ENCODE assay signal across 9 mouse cellular contexts in the genomic region with DNA sequence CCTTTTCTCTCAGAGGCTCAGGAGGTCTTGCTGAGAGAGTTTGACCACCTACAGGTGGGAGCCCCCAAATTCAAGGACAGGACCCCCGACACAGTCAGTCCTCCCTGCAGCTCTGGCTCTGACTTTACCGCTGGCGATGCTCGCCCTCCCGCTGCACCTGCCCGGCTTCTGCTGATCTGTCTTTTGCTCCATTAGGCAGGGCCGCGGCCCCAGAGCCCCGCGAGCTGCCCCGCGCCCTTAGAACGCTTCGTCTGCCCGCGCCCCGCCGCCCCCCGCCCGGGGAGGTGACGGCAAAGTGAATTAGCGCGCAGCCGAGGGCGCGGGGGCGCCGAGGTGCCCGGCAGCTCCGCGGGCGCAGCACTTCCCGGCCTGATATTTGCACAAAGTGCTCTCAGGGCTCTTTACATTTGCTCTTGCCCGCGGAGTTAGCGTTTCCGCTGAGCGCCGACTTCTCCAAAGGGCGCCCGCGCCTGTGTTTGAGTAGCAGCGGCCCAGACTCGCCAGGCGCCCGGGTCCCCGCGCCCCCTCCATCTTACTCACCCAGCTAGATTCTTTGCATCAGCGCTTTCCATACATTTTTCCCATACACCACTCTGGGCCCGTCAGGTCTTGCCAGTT.
A peak's percentile ranks its signal among the peaks of the same experiment; 100 is the strongest.
DNase-seq lines count a peak whose midpoint lies in the region; ATAC-seq lines count a peak whose summit lies in the region.
"Had no signal": no experiment of that assay in that cellular context is flagged by ENCODE, and none has a peak within 500 bp of the region (broad histone marks: within the 10 kb centered on the region; RNA-seq: fewer than 3 reads in every experiment).

No protein-coding gene starts in this region.

- peak overlapping the region; percentile 71 for H3K4me2 ChIP-seq in heart, embryonic 16.5 days (ENCODE audit: low read depth, low read length)

- peaks cover 34% of the 10 kb centered on the region for H3K27me3 ChIP-seq in heart, embryonic 16.5 days (ENCODE audit: control insufficient read depth, insufficient read depth, low read length)
- peaks cover 75% of the 10 kb centered on the region for H3K27me3 ChIP-seq in hindbrain, embryonic 10.5 days (ENCODE audit: insufficient read depth, poor library complexity, severe bottlenecking)

- peaks cover 3% of the 10 kb centered on the region; the same call in 1 of the 2 replicates for H3K4me1 ChIP-seq in heart, embryonic 16.5 days (ENCODE audit: control insufficient read depth, insufficient read depth, low read length)
- peaks cover 10% of the 10 kb centered on the region for H3K4me1 ChIP-seq in hindbrain, embryonic 10.5 days (replicated peaks)

- WGBS in heart, embryonic 16.5 days = 2% methylated on average over 49 of the region's 50 CpGs
- WGBS in hindbrain, embryonic 10.5 days = 1% methylated on average over 50 of the region's 50 CpGs

- H3K36me3 ChIP-seq in heart, embryonic 16.5 days (ENCODE audit: control insufficient read depth, insufficient read depth) = no peaks in the 10 kb centered on the region
- no peaks in the 10 kb centered on the region for H3K36me3 ChIP-seq in hindbrain, embryonic 10.5 days

- peak overlapping the region; percentile 58 for H3K9ac ChIP-seq in heart, embryonic 16.5 days (ENCODE audit: low read length)

- no peaks in the 10 kb centered on the region for H3K9me3 ChIP-seq in heart, embryonic 16.5 days (replicated peaks; ENCODE audit: control insufficient read depth, low read length)
- H3K9me3 ChIP-seq in hindbrain, embryonic 10.5 days = no peaks in the 10 kb centered on the region

- H3K4me3 ChIP-seq in heart, embryonic 16.5 days (ENCODE audit: low read length) = peak overlapping the region; percentile 45
- H3K4me3 ChIP-seq in hindbrain, embryonic 10.5 days = peak overlapping the region; percentile 62
- H3K4me3 ChIP-seq: myocyte had no signal

- H3K27ac ChIP-seq in heart, embryonic 16.5 days (ENCODE audit: low read length) = no peak overlapping the region
- peak overlapping the region; percentile 85 for H3K27ac ChIP-seq in hindbrain, embryonic 10.5 days

- no peak for DNase-seq in heart, adult 11 months
- peak; percentile 49 for DNase-seq in R1 (ENCODE audit: low read depth, low spot score)
- DNase-seq in hindbrain, embryonic 10.5 days (ENCODE audit: low spot score) = peak; percentile 55
- peak; percentile 30 for DNase-seq in mesoderm, embryonic 11.5 days (ENCODE audit: low read depth, low spot score)
- DNase-seq in spleen, postnatal 4 days (ENCODE audit: low spot score in 2 of 2) = no peak
- no peak for DNase-seq in cerebellum, adult 9-11 months
- no peak for DNase-seq in cerebellum, adult 18-20 months

- ATAC-seq in heart, embryonic 16.5 days (replicated peaks; ENCODE audit: extremely low read depth, insufficient read depth, low FRiP score) = no peak

Comparison
In these comparisons a context has a peak if more than half of its experiments do, and no peak if none do; other contexts are left out.
1. DNase-seq: peak in R1 (single experiment), hindbrain, embryonic 10.5 days (single experiment) and mesoderm, embryonic 11.5 days (single experiment); none in heart, adult 11 months (single experiment), spleen, postnatal 4 days (0 of 2), cerebellum, adult 9-11 months (single experiment) and cerebellum, adult 18-20 months (0 of 2).